Mouse (Mus musculus) liver (tissue): ENCODE measurements around the gene Ptov1.

Experiments
- DNase-seq: peaks from one replicate; pipeline ENCODE4 v3.0.0-alpha.2; 2020; ENCODE audit warnings: mixed read lengths

The Ptov1 gene

DNA sequence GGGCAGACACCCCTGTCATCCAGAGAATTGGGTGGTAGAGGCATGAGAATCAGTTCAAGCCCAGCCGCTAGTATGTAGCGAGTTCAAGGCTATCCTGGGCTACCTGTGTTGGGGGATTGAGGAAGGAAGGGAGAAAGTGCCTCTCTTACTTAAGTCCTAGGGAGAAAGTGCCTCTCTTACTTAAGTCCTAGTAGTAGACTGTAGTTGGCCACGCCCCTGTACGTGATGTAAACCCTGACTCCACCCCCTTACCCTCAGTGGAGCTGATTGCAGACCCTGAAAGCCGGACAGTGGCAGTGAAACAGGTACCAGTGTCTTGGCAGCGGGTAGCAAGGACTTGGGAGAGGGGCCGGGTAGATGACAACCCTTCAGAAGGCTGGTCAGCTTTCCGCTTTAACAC is 11.7 kb downstream of the Ptov1 start:
- peak; percentile 84 for DNase-seq

DNA sequence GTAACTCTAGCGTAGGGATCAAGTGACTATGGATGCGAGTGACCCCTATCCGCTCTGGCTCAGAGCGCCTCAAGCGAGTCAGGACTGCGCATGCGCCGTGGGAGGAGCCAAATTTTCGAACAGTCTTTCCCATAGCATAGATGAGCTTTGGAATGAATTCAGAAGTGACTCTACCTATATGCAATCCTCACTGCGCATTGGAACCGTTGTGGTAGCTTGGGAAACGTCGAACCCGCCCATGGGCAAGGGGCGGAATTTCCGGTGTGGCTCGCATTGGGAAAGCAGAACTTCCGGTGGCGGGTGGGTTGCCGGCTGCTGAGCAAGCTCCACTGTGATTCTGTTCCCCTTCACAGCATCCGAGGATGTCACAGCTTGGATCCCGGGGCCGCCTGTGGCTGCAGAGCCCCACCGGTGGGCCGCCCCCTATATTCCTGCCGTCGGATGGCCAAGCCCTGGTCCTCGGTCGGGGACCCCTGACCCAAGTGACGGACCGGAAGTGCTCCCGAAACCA is 12.5 kb downstream of the Ptov1 start, which contains the start of gene Pnkp:
TSS of gene Pnkp (plus strand) at position 98 of the 511 bp plus-strand sequence.
- peak; percentile 89 for DNase-seq

DNA sequence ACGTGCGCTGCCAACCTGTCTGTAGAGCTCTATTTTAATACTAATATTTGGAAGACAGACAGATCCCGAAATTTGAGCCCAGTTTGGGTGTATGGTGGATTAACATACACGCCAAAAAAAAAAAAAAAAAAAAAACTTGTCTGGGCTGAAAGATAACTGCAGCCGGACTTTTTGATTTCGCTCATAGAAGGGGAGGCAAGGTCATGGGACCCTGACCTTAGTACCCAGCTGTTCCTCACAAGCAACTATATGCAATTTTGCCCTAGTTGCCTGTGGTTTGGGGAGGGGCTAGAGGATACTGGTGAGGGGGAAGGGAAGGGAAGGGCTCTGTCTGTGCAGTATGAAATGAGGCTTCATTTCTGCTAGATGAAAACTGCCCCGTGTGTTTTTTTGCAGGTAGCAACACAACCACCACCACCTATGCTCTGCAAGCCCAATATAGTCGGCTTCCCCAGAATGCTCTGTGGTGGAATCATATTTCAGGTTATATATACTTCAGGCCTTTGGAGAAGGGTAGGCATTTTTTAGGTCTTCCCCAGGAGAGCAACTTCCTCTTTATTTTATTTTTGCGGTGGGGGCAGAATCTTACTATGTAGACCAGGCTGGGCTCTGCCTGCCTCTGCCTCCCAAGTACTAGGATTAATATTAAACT is 13.2 kb downstream of the Ptov1 start:
- no peak for DNase-seq

DNA sequence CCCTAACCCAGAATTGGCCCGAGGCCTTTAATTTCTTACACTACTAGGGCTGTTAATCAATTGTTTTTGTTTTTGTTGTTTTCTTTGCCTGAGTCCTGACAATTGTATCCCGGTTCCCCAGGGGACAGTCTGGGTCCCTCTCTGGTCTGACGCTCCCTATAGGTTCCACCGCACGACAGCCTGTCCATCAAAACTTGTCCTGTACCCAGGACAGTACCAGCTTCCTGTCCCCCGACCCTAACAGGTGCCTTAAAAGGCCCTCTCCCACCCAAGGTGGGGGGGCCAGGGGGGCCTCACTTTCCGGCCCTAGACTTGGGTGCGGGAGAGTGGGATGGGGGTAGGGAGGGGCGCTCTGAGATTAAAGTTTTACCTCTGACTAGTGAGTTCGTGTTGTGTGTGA is 14.6 kb downstream of the Ptov1 start:
- DNase-seq: no peak

DNA sequence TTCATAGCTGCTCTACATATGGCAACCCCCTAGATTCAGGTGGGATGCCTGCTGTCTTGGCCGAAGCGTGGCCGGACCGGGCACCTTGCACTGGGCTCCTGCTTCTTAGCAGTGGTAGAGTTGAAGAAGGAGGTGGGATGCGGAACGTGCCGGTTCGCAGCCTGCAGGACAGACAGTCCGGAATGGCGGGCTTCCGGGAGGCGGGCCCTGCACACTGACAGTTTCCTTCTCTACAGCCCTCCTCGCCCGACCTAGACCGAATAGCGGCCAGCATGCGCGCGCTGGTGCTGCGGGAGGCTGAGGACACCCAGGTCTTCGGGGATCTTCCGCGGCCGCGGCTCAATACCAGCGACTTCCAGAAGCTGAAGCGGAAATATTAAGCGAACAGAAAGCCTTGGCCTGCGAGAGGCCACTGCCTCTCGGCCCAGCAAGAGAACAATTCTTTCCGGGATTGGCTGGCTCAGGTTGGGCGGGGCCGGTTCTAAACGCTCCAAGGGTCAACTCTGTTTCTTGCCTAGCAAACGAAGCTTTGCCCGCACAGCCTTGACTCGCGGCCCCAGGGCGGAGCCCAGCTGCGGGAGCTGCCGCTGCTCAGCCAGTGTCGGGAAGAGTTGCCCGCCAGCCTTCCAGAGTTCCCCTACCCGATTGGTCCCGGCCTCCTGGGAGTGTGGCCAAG is 15.1 kb downstream of the Ptov1 start:
- peak; percentile 93 for DNase-seq

DNA sequence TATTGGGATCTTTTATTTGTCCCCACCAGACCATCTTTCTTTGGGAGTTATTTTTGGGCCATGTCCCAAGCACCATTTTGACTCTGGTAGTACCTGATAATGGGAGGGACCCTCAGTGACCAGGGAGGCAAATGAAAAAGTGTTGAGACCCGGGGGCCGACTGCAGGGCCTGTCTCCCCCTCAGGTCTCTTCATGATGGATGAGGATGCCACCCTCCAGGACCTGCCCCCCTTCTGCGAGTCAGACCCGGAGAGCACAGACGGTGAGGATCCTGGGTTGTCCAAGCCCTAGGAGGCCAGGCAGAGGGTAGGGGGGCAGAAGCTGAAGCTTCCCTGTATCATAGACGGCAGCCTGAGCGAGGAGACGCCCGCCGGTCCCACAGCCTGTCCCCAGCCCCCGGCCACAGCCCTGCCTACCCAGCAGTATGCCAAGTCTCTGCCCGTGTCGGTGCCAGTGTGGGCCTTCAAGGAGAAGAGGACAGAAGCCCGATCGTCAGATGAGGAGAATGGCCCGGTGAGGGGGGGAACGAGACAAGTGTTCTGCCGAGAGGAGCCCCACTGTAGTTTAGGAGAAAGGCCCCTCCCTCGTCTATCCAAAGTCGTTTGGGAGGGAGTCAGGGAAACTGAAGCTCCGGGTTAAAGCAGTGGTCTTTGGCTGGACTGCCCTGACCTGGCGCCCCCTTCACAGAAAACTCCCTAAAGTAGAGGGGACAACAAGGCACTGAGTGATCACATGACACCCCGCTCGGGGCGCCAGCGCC is 15.8 kb downstream of the Ptov1 start:
- DNase-seq: no peak

DNA sequence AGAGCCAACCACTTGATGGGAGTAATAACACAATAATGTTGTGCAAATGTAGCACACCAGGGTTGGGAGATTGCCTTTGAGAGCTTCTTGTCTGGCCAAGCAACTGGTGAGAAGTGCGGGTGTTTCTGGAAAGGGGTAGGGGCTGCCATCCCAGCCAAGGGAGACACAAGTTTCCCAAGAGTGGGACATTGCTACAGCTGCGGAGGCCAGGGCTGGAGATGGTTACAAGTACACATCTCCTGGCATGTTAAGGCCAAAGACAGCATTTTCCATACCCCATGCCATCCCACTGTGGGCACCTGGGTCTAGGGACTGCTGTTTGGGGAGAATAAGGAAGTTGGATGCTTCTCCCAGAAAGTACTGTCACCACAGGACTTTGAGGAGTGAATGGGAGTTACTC is 16.5 kb downstream of the Ptov1 start:
- no peak for DNase-seq

DNA sequence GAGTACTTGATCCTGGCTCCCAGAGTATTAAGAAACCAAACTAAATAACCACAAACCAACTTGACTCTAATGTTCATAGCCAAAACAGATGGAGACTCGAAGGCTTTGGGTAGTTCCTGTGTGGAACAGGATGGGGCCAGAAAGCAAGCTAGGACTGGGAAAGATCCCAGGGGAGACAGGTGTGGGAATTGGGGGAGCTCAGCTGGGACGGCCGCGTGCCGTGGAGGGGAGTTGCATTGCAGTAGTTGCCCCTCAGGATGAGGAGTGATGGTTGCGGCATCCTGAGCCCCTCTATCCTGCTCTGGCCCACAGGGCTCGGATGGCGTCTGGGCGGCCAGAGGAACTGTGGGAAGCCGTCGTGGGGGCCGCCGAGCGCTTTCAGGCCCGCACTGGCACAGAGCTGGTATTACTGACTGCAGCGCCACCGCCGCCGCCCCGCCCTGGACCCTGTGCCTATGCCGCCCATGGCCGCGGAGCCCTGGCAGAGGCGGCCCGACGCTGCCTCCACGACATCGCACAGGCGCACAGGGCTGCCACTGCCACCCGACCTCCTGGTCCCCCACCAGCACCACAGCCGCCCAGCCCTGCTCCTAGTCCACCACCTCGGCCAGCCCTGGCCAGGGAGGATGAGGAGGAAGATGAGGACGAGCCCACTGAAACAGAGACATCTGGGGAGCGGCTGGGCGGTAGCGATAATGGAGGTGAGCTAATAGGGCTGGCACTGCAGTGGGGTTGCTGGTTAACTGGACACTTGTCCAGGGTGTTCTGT is 17.1 kb downstream of the Ptov1 start:
- no peak for DNase-seq

DNA sequence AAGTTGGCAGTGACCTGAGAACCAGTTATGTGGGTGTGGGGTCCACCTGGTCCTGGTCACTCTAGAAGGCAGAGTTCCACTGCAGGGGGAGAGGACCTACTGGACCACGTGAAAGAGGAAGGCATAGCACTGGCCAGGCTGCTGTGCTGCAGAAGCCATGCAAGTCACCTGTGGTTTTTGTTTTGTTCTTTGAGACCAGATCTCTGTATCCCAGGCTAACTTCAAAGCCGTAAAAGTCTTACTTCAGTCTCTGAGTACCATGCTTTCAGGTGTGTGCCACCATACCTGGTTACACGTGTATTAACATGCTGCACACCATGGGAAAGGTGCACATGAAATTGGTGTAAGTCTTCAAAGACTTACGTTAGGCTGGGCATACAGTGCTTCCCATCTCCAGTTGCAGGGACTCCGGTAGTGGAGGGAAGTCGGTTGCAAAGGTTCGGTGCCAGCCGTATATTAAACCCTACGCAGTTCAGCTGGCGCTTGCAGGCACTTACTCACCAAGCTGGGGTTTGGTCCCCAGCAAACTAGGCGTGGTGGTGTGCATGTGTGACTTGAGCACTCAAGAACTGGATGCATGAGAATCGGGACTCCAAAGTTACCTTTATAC is 17.9 kb downstream of the Ptov1 start:
- DNase-seq: no peak

DNA sequence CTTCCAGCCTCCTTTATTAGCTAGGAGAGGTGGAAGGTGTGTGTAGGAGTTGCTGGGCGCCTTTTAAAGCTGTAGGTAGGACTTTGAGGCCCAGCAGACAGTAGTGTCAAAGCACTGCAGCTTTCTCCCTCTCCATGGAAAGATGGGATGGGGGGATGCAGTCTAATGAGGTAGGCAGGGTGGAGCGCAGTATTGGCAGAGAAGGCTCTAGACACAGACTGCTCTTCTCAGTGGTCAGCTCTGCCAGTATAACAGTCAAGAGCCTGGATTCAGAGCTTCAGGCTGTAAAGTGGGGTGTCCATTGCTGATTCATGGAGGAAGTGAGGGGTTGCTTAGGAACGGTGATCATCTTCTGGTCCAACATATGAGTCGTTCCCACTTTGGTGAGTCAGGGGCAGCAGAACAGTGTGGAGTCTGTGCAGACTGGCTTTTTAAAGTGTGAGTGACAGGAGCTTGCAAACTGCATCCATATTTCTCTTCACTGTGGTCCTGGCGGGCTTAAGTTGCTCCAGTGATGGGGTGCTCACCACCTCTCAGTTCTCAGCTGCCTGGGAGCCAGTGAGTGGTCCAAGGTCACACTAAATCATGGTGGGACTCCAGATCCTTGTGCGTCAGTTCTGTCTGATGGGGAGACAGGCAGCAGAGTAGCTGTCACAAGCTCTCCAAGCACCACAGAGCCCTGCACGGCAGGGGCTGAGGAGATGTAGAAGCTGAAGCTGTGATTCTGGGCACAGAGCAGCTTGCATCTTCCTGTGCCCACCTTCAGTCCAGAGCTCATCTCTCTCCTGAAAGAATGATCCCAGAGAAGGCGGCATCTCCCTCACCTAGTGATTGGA is 18.6 kb downstream of the Ptov1 start:
- DNase-seq: no peak

DNA sequence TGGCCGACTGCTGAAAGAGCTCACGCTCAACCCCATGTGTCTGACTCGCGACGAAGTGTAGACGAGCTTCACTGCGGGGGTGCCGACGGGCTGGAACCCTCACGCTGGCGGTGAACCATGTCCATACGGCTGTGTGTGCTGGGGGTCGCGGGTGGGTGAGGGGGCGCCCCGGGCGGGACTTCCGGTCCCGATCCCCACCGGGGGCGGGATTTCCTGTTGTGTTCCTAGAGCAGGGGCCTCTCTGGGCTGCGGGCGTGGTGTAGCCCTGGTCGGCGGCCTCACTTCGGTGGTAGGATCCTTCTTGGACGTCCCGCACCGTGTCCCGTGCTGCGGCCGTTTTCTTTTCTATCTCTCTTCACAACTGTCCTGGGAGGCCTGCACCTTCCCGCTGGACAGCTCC is 19.4 kb downstream of the Ptov1 start:
- DNase-seq: peak; percentile 87

DNA sequence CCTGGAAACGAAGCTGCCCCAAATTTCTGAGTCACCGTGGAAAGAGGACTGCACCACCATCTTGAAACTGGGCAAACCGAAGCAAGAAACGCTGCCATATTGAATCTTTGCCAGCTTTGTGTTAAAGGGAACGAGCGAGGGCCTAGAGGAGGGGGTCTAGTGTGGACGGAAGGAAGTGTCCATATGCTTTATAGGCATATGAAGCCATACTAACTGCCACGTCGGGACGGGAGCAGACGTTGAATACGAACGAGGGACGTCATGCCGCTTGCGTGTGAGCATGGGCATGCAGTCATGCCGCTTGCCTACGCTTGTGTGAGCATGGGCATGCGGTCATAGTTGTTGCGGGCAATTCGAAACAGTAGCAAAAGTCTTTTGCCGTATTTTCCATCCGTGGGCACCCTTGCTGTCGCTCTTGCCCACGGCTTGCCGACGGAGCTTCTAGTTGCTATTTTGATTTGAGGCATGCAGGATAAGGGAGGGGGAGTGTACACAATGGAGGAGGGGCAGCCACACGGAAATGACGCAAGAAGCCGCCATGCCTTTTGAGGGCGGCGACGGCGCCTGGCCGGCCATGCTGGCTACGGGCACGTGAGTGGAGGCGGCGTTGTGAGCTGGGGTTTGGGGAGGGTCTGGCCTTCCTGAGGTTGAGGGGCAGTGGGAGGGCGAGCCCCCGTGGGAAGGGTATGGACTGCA is 20.0 kb downstream of the Ptov1 start:
- DNase-seq: peak; percentile 91

DNA sequence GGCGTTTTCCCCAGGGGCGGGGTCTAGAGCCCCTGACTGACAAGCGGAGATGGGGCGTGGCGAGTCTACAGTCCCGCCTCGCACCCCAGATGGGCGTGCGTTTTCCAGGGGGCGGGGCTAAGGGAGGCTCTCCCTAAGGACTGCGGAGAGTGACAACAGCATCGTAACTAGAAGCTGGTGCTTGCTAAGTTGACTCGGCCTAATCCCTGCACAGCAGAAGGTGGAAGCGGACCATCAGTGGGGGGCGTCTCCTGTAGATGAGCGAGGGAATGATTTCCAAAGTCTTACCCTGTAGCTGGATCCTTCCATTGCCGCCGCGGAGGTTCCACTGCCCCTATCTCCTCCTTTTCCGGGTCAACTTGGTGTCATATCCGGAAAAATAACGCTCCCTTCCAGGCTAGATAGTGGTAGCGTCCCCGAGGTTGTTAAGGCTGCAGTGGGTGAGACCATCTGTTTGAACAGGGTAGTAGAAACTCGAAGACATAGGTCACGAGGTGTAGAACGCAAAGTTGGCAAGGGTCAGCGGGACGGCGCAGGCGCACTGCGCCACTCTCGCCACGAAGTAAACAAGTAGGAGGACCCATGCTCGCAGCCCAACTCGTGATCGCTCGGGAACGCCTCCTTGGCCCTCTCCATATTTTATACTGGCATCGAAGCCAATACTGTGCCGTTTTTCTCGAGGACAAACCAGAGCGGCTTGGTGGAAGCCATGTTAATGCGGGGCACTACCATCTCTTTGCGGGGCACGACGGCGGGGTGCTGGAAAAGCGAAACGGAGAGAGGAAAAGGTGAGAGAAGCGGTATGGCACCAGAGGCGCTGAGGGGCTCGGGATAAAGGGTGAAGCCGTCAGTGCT is 20.8 kb downstream of the Ptov1 start, which contains the start of the genes Akt1s1 and Tbc1d17:
TSS of gene Akt1s1 (plus strand) at position 431 of the 855 bp plus-strand sequence.
TSS of gene Tbc1d17 (minus strand) at position 519 of the 855 bp plus-strand sequence.
- DNase-seq: peak; percentile 97

DNA sequence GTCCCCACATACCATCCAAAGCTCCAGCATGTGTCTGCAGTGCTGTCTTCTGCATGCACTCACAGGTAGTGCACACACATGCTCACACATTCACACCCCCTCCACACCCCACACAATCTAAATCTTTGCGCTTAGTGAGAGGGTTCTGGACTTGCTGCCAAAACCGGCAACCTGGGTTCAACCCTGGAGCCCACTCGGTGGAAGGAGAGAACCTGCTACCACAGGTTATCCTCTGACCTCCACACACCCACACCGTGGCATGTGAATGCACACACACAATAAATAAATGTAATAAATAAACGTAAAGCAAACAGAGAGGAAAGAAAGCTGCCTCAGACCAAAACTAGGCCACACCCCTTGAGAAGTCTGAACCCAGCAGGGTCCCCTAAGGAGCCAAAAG is 21.8 kb downstream of the Ptov1 start:
- no peak for DNase-seq

DNA sequence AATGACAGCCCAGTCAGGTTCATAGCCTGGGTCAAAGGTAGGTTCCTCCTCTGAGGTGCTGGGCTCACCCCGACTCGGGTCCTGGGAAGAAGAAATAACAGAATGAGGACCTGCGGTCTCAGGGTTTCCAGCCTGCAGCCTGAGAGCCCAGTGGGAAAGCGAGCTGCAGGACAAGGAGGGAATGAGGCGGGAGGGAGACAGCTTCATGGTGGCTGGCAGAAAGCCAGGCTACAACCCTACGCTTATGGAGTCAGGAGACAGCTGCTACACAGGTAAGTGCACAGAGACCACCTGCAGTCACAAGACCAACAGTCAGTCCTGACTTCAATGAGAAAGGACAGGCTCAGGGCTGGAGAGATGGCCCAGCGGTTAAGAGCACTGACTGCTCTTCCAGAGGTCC is 22.8 kb downstream of the Ptov1 start:
- no peak for DNase-seq

DNA sequence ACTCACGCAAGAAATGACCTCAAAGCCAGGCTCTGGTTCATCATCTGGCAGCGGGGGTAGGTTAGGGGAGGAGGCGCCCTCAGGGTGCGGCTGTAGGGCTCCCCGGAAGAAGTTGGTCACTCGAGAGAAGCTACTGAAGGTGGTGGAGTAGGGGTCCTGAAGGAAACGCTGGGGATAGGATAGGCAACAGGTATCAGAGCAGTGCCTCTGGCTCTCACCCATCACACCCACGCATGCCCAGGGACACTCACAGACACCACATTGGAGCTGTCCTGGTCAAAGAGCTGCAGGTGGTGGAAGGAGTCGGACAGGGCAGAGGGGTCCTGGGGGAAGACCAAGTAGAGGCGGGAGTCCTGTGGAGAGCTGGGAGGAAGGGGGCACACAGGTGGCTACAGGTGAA is 24.6 kb downstream of the Ptov1 start:
- no peak for DNase-seq

DNA sequence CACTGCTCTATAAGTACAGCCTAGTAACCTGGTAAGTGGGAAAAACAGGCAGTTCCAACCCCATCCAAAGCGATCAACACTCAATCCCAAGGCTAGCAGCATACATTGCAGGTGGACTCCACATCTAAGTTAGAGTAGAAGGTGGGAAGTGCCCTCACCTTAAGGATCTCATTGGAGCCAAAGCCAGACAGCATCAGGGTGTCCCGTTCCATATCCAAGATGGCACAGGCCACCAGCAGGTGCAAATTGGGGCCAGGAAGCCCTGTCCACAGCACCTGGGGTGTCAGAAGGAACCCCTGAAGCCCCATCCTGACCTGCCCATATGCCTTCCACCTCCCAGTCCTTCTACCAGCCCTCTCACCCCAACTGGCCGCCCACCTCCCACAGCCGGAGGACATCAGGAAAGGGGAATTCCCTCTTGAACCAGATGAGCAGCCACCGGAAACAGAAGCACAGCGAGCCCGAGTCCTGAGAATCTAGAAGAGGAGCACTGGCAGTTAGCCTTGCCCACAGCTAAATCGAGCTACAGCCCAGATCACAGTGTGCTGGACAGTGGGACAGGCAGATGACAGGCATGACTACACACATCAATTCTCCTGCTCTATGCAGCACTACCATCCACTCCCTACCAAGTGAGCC is 27.6 kb downstream of the Ptov1 start:
- no peak for DNase-seq

DNA sequence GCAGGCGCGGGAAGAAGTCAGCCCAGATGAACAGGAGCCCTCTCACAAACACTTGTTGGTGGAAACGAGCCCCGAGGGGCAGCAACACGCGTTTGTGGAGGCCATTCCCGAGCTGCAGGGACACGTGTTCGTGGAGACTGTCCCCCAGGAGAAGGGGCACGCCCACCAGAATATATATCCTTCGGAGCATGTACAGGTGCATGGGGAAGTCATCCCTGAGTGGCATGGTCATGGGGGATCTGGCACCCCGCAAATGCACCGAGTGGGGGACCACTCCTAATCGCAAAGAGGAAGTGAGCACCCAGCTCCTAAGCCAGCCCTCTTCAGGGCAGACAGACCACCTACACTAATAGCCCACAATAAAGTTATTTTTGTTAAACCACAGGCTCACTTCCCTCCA is 29.2 kb downstream of the Ptov1 start:
- DNase-seq: no peak

DNA sequence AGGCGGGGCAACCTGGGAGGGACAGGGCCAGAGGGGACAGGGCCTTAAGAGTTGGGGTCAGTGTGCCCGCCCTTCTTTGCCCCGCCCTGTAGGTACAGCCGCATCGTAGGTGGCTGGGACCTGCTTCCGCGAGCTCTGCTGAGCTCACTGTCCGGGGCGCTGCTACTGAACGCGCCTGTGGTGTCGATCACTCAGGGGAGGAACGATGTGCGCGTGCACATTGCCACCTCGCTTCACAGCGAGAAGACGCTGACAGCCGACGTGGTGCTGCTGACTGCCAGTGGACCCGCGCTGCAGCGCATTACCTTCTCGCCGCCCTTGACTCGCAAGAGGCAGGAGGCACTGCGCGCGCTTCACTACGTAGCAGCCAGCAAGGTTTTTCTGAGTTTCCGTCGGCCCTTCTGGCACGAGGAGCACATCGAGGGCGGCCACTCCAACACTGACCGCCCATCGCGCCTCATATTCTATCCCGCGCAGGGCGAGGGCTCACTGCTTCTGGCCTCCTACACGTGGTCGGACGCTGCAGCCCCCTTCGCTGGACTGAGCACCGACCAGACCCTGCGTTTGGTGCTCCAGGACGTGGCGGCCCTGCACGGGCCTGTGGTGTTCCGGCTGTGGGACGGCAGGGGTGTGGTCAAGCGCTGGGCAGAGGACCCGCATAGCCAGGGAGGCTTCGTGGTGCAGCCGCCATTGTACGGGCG is 29.9 kb downstream of the Ptov1 start:
- peak; percentile 36 for DNase-seq
